Mouse (Mus musculus) heart, embryonic 14.5 days (tissue): ENCODE measurements around the gene Map3k3. TPM values are rescaled to one million over a fixed set of nuclear protein-coding genes. Genes with fewer than 3 reads are reported as not detected.

Experiments
- ATAC-seq: fragments of 200-750 bp; cut with Nextera tagmentation; 2 replicates; pipeline ENCODE4 v1.8.0; 2017; ENCODE audit warnings: low read depth, moderate TSS enrichment; ENCODE audit not compliant: insufficient number of reproducible peaks, insufficient read depth, low FRiP score
- H3K27ac ChIP-seq, 2 experiments: fragments of 200-500 bp in 1 of 2; fragments of 300-500 bp in 1 of 2; sonication (generic) in 1 of 2; replicated peaks in 1 of 2; 2 replicates each; pipeline ENCODE4 v1.5.1; 2012 to 2014; ENCODE audit warnings: low read depth in 2 of 2, low read length in 2 of 2, control low read depth in 1 of 2, mild to moderate bottlenecking in 1 of 2, mixed read lengths in 1 of 2; ENCODE audit not compliant: control insufficient read depth in 1 of 2, insufficient read depth in 1 of 2
- H3K27me3 ChIP-seq: fragments of 300-500 bp; sonication (generic); 2 replicates; pipeline ENCODE4 v1.6.1; 2014; ENCODE audit warnings: mild to moderate bottlenecking, low read length, control low read depth; ENCODE audit not compliant: control insufficient read depth, insufficient read depth
- H3K36me3 ChIP-seq: fragments of 300-500 bp; sonication (generic); 2 replicates; pipeline ENCODE4 v1.6.1; 2014; ENCODE audit warnings: mild to moderate bottlenecking, control low read depth, low read length, mixed read lengths; ENCODE audit not compliant: control insufficient read depth, insufficient read depth
- H3K4me1 ChIP-seq, 2 experiments: fragments of 200-500 bp in 1 of 2; fragments of 300-500 bp in 1 of 2; sonication (generic) in 1 of 2; 2 replicates each; pipeline ENCODE4 v1.6.1; 2012 to 2014; ENCODE audit warnings: low read length in 2 of 2, control low read depth in 1 of 2, mixed read lengths in 1 of 2; ENCODE audit not compliant: control insufficient read depth in 2 of 2, insufficient read depth in 2 of 2
- H3K4me2 ChIP-seq: fragments of 300-500 bp; sonication (generic); 2 replicates; pipeline ENCODE4 v1.6.1; 2014; ENCODE audit warnings: mild to moderate bottlenecking, low read length
- H3K4me3 ChIP-seq, 2 experiments: fragments of 200-500 bp in 1 of 2; fragments of 300-500 bp in 1 of 2; sonication (generic) in 1 of 2; 2 replicates each; pipeline ENCODE4 v1.5.1; 2012 to 2014; ENCODE audit warnings: low read length in 2 of 2, mild to moderate bottlenecking in 2 of 2, control low read depth in 1 of 2, low read depth in 1 of 2, moderate library complexity in 1 of 2; ENCODE audit not compliant: control insufficient read depth in 1 of 2, insufficient read depth in 1 of 2
- H3K9ac ChIP-seq: fragments of 300-500 bp; sonication (generic); 2 replicates; pipeline ENCODE4 v1.6.1; 2014; ENCODE audit warnings: mild to moderate bottlenecking, low read length
- H3K9me3 ChIP-seq: fragments of 300-500 bp; sonication (generic); 2 replicates; pipeline ENCODE4 v1.6.1; 2016; ENCODE audit warnings: low read length, control low read depth; ENCODE audit not compliant: control insufficient read depth
- WGBS: fragments of 180-500 bp; shearing (Covaris S2); extraction: QIAGEN DNeasy Blood & Tissue Kit; methylation state at CpG from one replicate; pipeline ENCODE4 v1.1.7; 2014; 5-methylcytosine and 5-hydroxymethylcytosine counted together
- polyA plus RNA-seq: library from polyadenylated mRNA; unstranded; fragments of >200 nt; fragmentation: Nextera tagmentation; extraction: Ambion mirVana; gene quantifications from 2 replicates; pipeline ENCODE4 v1.2.1, GENCODE M21; 2014

The Map3k3 gene
- polyA plus RNA-seq, 1 experiment from 2014 or later = 28.6 TPM

- WGBS = 71% methylated on average over 2 of the region's 2 CpGs
- no peak overlapping the region for H3K4me3 ChIP-seq
- H3K4me2 ChIP-seq = no peak overlapping the region
- peaks cover 79% of the 10 kb centered on the region for H3K36me3 ChIP-seq
- H3K9me3 ChIP-seq = no peaks in the 10 kb centered on the region
- peaks cover 4 to 18% of the 10 kb centered on the region in 2 experiments; a peak in 3 of 4 replicates for H3K4me1 ChIP-seq
- H3K27me3 ChIP-seq = no peaks in the 10 kb centered on the region
- no peak overlapping the region for H3K9ac ChIP-seq
- no peak for ATAC-seq
- no peak overlapping the region for H3K27ac ChIP-seq
These were observed 70.4 kb downstream of the Map3k3 start for GRCm38 (mm10) chr11:106154770-106155169.

DNA sequence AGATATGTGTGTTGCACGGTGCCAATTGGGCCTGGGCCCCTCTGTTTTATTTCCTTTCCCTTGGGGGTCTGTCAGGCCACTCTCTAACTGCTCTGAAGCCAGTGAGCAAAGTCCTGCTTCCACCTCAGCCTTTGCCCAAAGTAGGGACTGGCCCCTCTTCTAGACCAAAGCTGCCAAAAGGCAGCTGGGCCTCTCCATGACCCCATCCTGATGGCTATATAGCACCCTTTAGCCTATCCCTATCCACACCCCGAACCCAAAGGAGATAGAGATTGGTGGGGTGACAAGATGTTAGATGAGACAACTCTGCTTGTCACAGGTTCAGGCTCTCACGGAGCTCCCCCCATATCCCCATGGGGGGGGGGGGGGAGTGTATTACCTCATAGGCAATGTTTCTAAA is 71.3 kb downstream of the Map3k3 start:
- peaks cover 69% of the 10 kb centered on the region for H3K36me3 ChIP-seq

DNA sequence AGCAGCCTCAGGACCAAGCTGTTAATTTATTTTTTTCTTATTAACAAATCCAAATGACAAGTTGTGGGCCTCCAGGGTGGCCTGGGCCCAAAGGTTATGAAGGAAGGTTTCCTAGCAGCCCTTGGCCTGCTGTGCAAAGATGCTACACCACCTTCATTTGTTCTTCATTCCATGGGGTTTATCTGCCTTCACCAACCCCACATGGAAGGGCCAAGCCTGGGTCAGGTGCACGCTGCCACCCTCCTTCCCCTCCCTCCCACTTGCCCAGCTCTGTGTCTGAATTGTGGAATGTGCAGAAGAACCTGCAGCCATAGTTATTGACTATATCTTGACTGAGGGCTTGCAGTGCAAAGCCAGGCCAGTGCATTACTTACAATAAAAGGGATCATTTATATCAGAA is 71.8 kb downstream of the Map3k3 start:
- WGBS = 96% methylated on average over 1 of the region's 1 CpGs
- Histone ChIP-seq H3K4me3 (no peak overlapping the region), H3K36me3 (peaks cover 64% of the 10 kb centered on the region), H3K27ac (no peak overlapping the region), H3K4me2 (no peak overlapping the region), H3K4me1 (peaks cover 12 to 26% of the 10 kb centered on the region in 2 experiments), H3K27me3 (no peaks in the 10 kb centered on the region), H3K9me3 (no peaks in the 10 kb centered on the region), H3K9ac (no peak overlapping the region)
- no peak for ATAC-seq

More for the DNA sequence above, 71.3 kb downstream of the Map3k3 start:
- Histone ChIP-seq H3K4me2 (no peak overlapping the region), H3K27ac (no peak overlapping the region), H3K9me3 (no peaks in the 10 kb centered on the region), H3K4me3 (no peak overlapping the region), H3K27me3 (no peaks in the 10 kb centered on the region), H3K4me1 (peaks cover 7 to 21% of the 10 kb centered on the region in 2 experiments), H3K9ac (no peak overlapping the region)
- no peak for ATAC-seq
- WGBS = 74% methylated on average over 3 of the region's 3 CpGs

DNA sequence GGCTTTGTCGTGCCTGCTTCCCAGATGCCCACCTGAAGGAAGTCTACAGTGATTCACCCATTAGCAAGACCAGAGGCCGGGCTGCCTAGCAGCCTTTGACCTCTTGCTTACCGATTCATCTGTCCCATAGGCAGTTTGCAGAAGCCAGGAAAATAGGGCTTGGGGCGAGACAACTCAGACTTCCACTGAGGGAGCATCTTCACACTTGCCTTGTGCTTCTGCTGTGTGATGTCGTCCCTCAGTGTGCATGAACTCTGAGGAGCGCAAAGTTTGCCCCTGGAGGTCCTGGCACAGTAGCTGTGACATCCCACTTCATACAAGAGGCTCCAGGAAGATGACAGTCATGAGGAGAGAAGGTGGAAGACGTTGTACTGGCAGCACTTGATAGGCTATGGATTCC is 72.7 kb downstream of the Map3k3 start:
- Histone ChIP-seq H3K4me1 (peaks cover 12 to 27% of the 10 kb centered on the region in 2 experiments), H3K36me3 (peaks cover 55% of the 10 kb centered on the region), H3K27me3 (no peaks in the 10 kb centered on the region), H3K27ac (no peak overlapping the region), H3K4me3 (no peak overlapping the region), H3K9me3 (no peaks in the 10 kb centered on the region), H3K4me2 (no peak overlapping the region), H3K9ac (no peak overlapping the region)
- WGBS = 78% methylated on average over 7 of the region's 7 CpGs
- ATAC-seq = no peak

- H3K36me3 ChIP-seq = peaks cover 44% of the 10 kb centered on the region
- WGBS = 63% methylated on average over 14 of the region's 14 CpGs
These were observed 73.9 kb downstream of the Map3k3 start for GRCm38 (mm10) chr11:106158081-106158929.

DNA sequence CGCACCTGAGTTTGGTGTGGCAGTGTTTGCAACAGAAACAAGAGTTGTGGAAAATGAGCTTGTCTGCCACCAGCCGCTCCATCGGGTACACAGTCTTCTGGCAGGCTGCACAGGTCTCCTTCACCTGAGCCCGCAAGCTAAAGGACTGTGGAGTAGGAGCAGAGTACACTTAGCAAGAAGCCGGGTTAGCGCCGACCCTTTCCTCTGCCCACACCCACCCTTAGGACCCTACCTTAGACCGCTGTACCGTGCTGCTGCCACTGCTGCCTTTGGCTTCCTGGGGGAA is 74.5 kb downstream of the Map3k3 start:
- peak overlapping the region; percentile 95 for H3K4me2 ChIP-seq
- H3K36me3 ChIP-seq = peaks cover 44% of the 10 kb centered on the region
- no peaks in the 10 kb centered on the region for H3K9me3 ChIP-seq
- ATAC-seq = no peak
- H3K4me3 ChIP-seq = peak overlapping the region; percentile 84 to 91
- H3K4me1 ChIP-seq = peaks cover 14 to 27% of the 10 kb centered on the region in 2 experiments
- peak overlapping the region; percentile 40 to 88; a peak in 2 of 4 replicates for H3K27ac ChIP-seq
- no peaks in the 10 kb centered on the region for H3K27me3 ChIP-seq
- 45% methylated on average over 9 of the region's 9 CpGs for WGBS
- H3K9ac ChIP-seq = peak overlapping the region; percentile 92

More at GRCm38 (mm10) chr11:106158081-106158929, 73.9 kb downstream of the Map3k3 start:
- peak overlapping the region; percentile 84 to 91; a peak in 3 of 4 replicates for H3K4me3 ChIP-seq
- H3K4me1 ChIP-seq = peaks cover 12 to 27% of the 10 kb centered on the region in 2 experiments
- peak overlapping the region in 1 of 2 experiments; percentile 88; a peak in 1 of 4 replicates for H3K27ac ChIP-seq
- no peaks in the 10 kb centered on the region for H3K27me3 ChIP-seq
- ATAC-seq = no peak
- peak overlapping the region; percentile 92; the same call in 1 of the 2 replicates for H3K9ac ChIP-seq
- H3K9me3 ChIP-seq = no peaks in the 10 kb centered on the region
- peak overlapping the region; percentile 95 for H3K4me2 ChIP-seq

DNA sequence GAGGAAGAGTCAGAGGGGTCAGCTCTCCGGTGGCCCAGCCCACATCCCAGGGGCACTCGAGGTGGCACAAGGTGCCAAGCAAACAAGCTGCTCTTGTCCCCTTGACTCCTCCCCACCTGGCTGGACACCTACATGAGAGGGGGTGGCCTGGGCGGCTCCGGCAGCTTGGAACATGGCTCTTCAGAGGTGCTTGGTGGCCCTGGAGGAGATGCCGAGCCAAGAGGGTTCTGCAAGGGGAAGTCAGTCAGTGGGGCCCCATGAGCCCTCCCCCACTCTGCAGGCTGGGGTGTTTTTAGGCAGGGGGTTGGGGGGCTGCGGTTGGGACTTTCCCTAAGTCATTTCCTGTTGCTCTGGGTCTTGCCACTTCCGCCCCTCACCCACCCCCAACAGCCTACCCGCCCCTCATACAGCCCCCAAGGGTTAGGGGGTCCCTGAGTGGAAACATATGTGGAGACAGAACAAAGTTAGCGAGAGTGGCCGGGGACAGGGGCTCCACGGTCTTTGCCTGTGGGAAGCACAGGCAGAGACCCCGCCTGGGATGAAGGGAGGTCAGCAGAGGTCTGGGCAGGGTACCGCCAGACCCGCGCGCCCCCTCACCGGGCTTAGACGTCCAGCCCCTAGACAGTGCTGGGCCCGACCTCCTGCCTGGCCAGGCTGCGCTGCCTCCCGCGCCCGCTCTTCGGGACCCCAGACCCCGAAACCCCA is 75.0 kb downstream of the Map3k3 start:
- H3K4me3 ChIP-seq = peak overlapping the region; percentile 84 to 91
- H3K9ac ChIP-seq = peak overlapping the region; percentile 92
- peak; percentile 54 for ATAC-seq
- H3K4me1 ChIP-seq = peaks cover 14 to 27% of the 10 kb centered on the region in 2 experiments
- H3K4me2 ChIP-seq = peak overlapping the region; percentile 95
- peaks cover 43% of the 10 kb centered on the region for H3K36me3 ChIP-seq
- no peaks in the 10 kb centered on the region for H3K9me3 ChIP-seq
- WGBS = 2% methylated on average over 24 of the region's 25 CpGs
- H3K27ac ChIP-seq = peak overlapping the region; percentile 66 to 88
- H3K27me3 ChIP-seq = no peaks in the 10 kb centered on the region
